Mouse (Mus musculus): Measurements from ENCODE around the gene Ndufa8.

Gene Ndufa8

DNA sequence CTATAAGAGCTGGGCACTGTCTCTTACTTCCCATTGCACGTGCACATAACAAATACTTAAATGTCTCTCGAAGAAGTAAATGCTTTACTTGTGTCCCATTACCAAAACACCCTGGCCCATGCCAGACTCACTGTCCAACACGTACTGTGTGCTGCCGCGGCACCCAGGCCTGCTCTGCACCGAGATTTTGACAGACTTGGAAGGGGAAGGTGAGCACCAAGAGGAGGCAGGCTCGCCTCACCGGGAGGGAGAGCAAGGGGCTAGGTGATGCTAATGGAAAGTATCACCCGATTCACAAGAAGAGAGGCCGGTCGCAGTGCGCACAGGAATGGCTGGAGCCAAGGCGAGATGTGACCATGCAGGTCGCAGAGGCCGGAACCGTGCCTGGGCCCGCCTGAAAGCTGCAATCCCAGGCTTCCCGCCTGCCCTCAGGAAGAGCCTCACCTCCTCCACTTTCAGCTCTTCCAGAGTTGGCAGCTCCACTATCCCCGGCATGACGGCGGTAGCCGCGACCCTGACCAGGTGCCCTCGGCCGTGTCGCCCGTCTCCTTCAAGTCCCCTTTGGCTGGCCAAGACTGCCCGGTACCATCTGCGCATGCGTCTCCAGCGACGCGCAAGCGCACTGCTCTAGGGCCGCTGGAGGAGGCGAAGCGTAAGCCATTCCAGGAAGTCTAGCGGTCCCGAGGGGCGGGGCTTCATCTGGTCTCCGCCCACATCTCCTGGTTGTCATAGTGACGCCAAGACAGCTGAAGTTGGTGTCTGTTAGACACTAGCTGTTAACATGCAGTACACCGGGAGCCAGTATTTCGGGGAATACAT, at the start of gene Ndufa8, which contains the start of gene Morn5:
Ndufa8 (minus strand) TSS at position 659 of the 819 bp plus-strand sequence.
Morn5 (plus strand) TSS at position 711 of the 819 bp plus-strand sequence.
- DNase-seq: peak; percentile 99

- DNase-seq: no peak
Measured at GRCm38 (mm10) chr2:36098021-36098420, 48.8 kb upstream of the Ndufa8 start.

GRCm38 (mm10) chr2:36097129-36097815, 48.1 kb upstream of the Ndufa8 start:
- DNase-seq: no peak

GRCm38 (mm10) chr2:36093914-36094475, 44.8 kb upstream of the Ndufa8 start:
- no peak for DNase-seq

GRCm38 (mm10) chr2:36093301-36093700, 44.1 kb upstream of the Ndufa8 start:
- no peak for DNase-seq

DNA sequence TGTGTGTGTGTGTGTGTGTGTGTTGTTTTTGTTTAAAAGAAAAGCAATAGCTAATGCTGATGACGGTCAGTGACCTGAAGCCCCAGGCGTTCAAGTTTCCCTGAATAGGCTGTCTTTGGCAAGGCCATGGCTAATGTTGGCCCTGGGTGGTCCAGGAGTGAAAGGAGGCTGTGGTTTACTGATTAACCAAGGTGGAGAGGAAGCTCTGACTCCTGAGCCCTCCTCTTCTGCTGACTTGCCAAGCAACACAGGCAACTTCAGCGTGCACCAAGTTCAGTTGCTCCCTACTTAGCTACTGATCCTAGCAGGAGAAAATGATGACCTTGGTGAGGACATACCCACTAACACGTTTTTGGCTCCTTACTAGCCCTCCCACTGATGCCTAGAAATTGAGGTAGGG, 43.5 kb upstream of the Ndufa8 start:
- DNase-seq: no peak

- DNase-seq: no peak
Measured at GRCm38 (mm10) chr2:36090853-36091741, 41.9 kb upstream of the Ndufa8 start.

DNA sequence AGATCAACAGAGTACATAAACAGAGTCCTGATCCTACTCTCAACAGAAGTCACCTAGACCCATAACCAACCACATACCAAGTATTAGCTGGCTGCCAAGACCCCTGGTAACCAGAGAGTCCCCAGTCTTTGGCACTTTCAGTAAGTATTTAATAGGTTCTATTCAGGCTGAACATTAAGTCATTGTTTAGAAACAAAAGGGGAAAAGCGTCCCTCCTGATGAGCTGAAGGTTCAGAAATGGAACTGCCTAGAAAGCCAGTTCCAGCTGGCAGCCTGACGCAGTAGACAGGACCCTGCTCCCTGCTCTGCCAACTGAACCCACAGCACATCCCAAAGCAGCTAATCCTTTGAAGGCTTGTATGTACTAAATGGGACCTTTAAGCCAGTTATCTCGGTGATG, 40.0 kb upstream of the Ndufa8 start:
- no peak for DNase-seq

DNA sequence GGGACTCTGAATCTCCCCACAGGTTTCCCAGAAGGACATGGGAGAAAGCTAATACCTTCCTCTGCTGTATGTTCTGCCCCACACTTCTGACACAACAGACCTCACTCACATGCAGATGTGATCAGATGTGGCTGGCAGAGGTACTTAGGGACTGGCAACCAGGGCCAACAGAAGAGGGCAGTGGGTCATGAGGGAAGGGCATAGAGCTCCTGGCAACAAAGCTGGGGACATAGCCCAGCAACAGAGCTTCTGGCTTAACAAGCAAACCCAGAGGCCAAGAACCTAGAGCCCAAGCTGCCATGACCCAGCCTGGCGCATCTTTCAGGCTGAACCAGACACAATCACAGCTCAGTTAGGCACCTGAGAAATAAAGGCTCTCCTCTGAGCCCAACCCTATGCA, 35.8 kb upstream of the Ndufa8 start:
- no peak for DNase-seq

DNA sequence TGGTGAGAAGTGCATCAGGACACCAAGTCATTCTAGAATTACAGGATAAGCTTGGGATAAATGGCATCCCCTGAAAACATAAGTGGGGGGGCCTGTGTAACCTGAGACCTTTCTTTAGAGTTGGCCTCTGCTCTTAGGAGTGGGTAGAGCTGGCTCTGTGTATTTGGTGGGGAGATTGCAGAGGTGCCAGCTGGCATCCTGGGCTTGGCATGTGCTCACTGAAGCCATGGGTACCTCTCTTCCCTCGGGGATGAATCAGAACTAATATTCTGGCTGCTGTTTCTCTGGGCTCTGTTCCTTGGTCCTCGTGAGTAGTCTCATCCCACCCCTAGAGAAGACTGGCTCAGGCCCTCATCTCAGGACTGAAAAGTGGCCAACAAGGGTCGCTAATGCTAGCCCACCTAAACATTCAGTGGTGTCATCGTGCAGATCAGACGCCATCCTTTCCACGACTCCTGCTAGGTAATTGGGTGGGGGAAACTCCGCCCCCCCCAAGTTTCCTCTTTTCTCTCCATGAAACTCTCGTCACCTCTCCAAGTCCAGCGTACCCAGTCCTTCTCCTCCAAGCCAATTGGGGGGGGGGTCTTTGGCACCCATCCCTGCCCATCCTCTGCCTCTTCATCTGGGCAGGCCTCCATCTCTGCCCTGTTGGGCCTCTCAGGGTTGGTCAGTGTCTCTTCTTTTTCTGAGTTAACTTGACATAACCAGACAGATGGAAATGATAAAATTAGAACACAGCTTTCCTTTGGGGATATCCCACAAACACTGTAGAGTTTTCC, 33.8 kb upstream of the Ndufa8 start:
- DNase-seq: no peak

DNA sequence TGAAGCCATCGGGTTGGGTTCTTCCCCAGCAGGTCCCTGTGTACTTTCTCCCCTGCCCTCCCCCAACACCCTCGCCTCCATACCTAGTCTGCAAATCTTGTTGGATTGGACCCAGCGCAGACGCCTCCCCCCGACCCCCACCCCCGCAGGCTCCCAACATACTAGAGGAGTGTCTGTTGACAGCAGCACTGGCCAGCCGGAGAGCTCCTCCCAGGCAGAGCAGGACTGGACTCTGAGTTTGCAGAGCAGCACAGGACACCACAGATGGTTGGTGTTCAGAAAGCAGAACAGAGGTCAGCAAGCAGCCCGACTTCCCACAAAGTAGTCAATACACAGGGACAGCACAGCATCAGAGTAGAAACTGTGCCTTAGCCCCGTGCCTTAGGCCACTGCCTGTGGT, 32.2 kb upstream of the Ndufa8 start:
- no peak for DNase-seq

GRCm38 (mm10) chr2:36077160-36077761, 28.1 kb upstream of the Ndufa8 start:
- DNase-seq: no peak

DNA sequence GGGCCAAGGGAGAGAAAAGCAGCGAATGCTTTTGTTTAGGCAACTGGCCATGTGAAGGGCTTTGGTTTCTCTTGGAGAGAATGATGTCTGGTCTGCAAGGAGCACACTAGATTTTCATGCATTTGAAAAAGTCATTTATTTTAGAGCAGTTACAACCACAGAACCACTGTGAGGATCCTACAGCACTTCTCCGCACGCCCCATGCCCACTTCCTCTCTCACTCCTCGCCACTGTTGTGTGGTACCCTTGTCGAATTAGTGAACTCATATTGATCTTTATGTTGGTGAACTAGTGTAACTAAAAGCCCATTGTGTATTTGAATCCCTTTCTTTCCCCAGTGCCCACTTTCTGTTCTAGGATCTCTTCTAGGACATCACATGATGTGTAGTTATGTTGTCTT, 26.0 kb upstream of the Ndufa8 start:
- no peak for DNase-seq

DNA sequence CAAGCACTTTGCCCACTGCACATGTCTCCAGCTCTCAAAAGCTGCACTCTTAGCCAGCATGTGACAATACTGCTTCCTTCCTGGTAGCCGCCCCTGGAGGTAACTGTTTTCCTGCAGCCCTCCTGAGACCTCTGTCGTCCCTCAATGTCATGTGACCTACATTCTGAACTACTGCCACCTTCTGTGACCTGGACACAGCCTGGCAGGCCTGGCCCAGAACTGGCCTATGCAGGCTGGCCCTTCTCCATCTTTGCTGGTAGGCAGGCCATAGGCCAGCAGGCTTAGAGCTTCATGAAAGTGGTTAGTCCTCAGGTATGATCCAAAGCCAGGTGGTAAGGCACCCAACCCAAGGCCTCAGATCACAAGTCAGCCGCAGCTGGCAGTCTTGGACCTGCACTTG, 24.6 kb upstream of the Ndufa8 start:
- DNase-seq: no peak

DNA sequence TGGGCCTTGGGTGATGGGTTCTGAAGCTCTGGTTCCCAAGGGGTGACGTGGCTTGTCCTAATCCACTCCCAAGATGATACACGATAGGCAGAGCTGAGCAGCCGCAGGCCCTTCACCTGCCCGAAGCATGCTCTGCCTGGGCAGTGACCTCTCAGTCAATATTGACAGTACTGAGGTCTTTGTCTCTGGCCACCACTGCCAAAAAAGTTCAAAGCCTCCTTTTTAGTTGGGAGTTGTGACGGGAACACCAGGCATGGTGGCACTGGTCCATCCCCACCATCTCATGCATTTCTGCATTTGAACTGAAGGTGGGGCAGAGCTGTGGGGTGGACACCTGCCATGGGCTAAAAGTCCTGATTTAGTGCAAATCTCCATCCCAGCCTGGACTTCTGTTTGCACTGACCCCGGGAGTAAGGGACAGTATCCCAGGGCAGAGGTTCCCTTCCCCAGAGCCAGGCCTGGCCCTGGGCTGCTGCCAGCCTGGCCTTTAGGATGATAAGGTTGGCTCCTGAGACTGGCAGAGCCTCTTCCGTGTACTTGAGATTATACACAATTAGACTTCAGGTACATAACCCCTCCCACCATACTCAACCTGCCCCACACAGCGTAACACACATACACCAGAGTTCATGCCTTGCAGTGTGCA, 22.6 kb upstream of the Ndufa8 start:
- DNase-seq: no peak

GRCm38 (mm10) chr2:36067132-36067531, 17.9 kb upstream of the Ndufa8 start:
- DNase-seq: no peak

DNA sequence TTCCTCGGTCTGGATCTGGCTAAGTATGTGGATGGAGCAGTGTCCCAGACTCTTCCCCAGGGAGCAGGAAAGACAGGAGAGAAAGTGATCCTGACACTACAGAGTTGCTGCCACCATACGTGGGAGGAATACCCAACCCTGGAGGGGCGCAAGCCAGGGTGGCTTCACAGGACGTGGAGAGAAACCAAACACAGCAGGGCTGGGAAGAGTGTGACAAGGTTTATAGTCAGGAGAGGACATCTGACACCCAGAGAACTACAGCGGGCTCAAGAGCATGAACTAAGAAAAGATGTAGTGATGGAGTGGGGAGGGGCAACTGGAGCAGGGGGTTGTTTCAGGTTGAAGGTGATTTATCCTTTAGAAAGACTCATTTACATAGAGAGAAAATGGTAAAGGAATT, 12.2 kb upstream of the Ndufa8 start:
- no peak for DNase-seq

GRCm38 (mm10) chr2:36056248-36056647, 7.0 kb upstream of the Ndufa8 start:
- no peak for DNase-seq

DNA sequence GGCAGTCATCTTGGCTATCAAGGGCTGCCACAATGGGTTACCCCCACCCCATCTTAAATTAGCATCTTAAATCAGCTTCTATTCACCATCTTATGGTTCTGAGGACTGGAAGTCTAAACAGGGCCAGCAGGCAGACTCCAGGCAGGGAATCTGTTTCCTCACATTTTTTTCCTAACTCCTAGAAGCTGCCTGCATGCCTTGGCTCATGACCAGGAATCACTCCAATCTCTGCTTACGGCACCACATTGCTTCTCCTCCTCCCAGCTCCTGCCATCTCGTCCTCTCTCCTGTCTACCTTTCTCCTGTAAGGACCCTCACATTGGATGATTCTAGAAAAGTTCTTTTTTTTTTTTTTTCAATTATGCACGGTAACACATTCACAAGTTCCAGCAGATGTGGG, 4.0 kb upstream of the Ndufa8 start:
- DNase-seq: no peak

GRCm38 (mm10) chr2:36049567-36049954, 355 bp upstream of the Ndufa8 start:
- DNase-seq: no peak

- DNase-seq: no peak
Measured at GRCm38 (mm10) chr2:36048164-36048563, 1.0 kb downstream of the Ndufa8 start.

Data from cerebellum, postnatal 36 days (tissue).